Mouse (Mus musculus): ENCODE measurements around the gene Nfyb.

DNA sequence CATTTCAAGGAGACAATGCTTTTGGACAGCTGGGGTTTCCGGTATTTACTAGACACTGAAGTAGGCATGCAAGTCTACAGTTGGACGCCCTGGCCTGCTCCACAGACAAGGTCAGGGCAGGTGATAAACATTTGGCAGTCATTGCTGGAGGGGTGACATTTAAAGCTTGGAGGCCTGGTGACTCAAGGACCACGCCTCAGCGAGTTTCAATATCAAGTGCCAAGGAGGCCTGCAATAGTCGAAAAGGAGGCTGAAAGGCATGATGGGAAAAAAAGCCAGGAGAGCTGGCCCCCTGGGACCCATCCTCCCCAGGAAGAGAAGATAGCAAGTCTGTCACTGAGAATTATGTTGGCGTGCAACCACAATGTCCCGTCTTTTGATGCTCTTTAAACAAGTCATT, 43.3 kb upstream of the Nfyb start:
- TF ChIP-seq POLR2A (IDR thresholded peaks at IDR 0.05; ENCODE audit: low read depth, low read length) (no peak), CTCF (conservative IDR thresholded peaks at IDR 0.05; ENCODE audit: insufficient read depth, insufficient read length, low read depth, low read length) (no peak)

All from kidney, adult 2 months (tissue).